Mouse (Mus musculus) kidney, embryonic 14.5 days (tissue): ENCODE measurements around the gene Gm5294. TPM values are rescaled to one million over a fixed set of nuclear protein-coding genes. Genes with fewer than 3 reads are reported as not detected.

ENCODE experiments used
- ATAC-seq: fragments of 200-750 bp; cut with Nextera tagmentation; 2 replicates; pipeline ENCODE4 v1.8.0; 2017; ENCODE audit warnings: moderate number of reproducible peaks, mild to moderate bottlenecking, moderate TSS enrichment, moderate library complexity; ENCODE audit not compliant: low FRiP score, low TSS enrichment
- H3K27ac ChIP-seq: fragments of 300-500 bp; sonication (generic); 2 replicates; pipeline ENCODE4 v1.5.1; 2014; ENCODE audit warnings: low read depth, mild to moderate bottlenecking, low read length, moderate library complexity, mixed read lengths
- H3K27me3 ChIP-seq: fragments of 300-500 bp; sonication (generic); 2 replicates; pipeline ENCODE4 v1.6.1; 2014; ENCODE audit warnings: mild to moderate bottlenecking, low read length; ENCODE audit not compliant: control insufficient read depth, insufficient read depth
- H3K36me3 ChIP-seq: fragments of 300-500 bp; sonication (generic); 2 replicates; pipeline ENCODE4 v1.6.1; 2014; ENCODE audit warnings: low read length, mixed read lengths; ENCODE audit not compliant: control insufficient read depth, insufficient read depth
- H3K4me1 ChIP-seq: fragments of 300-500 bp; sonication (generic); 2 replicates; pipeline ENCODE4 v1.6.1; 2014; ENCODE audit warnings: low read length, mixed read lengths; ENCODE audit not compliant: control insufficient read depth, insufficient read depth
- H3K4me2 ChIP-seq: fragments of 300-500 bp; sonication (generic); replicated peaks from 2 replicates; pipeline ENCODE4 v1.6.1; 2014; ENCODE audit warnings: low read depth, mild to moderate bottlenecking, low read length
- H3K4me3 ChIP-seq: fragments of 300-500 bp; sonication (generic); 2 replicates; pipeline ENCODE4 v1.5.1; 2014; ENCODE audit warnings: mild to moderate bottlenecking, low read length
- H3K9ac ChIP-seq: fragments of 300-500 bp; sonication (generic); 2 replicates; pipeline ENCODE4 v1.6.1; 2014; ENCODE audit warnings: low read depth, mild to moderate bottlenecking, low read length, moderate library complexity
- H3K9me3 ChIP-seq: fragments of 300-500 bp; sonication (generic); 2 replicates; pipeline ENCODE4 v1.6.1; 2016; ENCODE audit warnings: low read length; ENCODE audit not compliant: control insufficient read depth
- WGBS: fragments of 180-500 bp; shearing (Covaris S2); extraction: QIAGEN DNeasy Blood & Tissue Kit; methylation state at CpG from one replicate; pipeline ENCODE4 v1.1.7; 2014; 5-methylcytosine and 5-hydroxymethylcytosine counted together
- polyA plus RNA-seq: library from polyadenylated mRNA; unstranded; fragments of >200 nt; fragmentation: Nextera tagmentation; extraction: Ambion mirVana; gene quantifications from 2 replicates; pipeline ENCODE4 v1.2.1, GENCODE M21; 2014

The Gm5294 gene
- polyA plus RNA-seq, 1 experiment from 2014 or later = not detected

DNA sequence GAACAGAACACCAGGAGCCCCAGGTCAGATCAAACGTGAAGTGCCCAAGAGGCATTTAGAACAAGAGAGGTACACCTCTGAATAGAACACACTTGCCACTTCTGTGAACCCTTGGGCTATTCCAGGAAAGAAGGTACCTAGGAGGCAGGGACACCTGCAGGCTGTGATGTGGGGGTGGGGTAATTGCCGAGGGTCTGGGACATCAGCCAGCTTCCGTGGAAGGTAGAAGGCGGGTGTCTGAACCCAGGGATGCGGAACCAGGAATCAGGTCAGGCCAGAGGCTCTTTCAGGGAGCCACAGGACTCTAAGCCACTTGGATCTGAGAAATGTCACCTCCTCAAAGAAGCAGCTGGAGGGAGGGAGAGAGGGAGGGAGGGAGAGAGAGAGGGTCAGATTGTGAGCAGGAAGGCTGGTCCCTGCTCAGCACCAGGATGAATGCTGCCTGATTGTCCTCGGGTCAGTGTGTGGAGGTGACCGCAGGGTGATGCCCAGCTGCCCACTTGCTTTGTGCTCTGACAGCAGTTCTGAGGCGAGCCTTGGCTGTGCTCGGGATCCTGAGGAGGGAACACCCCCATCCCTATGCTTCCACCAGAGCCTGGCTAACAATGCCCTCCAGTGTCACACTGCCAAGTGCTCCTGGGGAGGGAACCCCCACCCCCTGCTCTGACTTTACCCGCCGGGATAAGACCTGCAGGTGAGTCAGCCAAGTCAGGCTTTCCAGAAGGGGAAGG lies 31.2 kb upstream of the Gm5294 start:
- WGBS = 46% methylated on average over 11 of the region's 11 CpGs
- Histone ChIP-seq H3K27me3 (no peaks in the 10 kb centered on the region), H3K9me3 (no peaks in the 10 kb centered on the region), H3K27ac (peak overlapping the region; percentile 47; the same call in 1 of the 2 replicates), H3K4me1 (peaks cover 8% of the 10 kb centered on the region; the same call in 1 of the 2 replicates), H3K4me3 (no peak overlapping the region), H3K9ac (no peak overlapping the region), H3K36me3 (peaks cover 4% of the 10 kb centered on the region; the same call in 1 of the 2 replicates), H3K4me2 (no peak overlapping the region)
- ATAC-seq = peak; percentile 48

DNA sequence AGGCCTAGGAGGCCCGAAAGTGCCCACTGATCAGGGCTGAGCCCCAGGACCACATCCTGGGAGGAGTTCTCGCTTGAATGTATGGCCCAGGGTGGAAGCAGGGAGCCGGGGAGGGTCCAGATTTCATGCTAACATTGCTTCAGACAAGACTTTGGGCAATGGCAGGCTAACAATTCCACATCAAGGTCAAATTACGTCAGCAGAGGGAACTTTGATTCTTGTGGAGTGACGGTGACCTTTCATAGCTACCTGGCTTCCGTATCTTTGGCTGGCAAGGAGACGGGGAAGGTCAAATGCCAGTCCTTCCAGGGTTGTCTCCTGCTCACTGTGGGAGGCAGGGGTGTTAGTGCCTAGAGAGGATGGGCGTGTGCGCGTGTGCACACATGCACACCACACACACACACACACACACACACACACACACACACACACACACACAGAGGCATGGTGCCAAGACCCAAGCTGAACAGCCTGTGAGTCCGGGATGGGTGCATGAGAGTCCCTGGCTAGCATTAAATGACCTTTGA lies 28.9 kb upstream of the Gm5294 start:
- H3K9me3 ChIP-seq = no peaks in the 10 kb centered on the region
- no peak overlapping the region for H3K4me3 ChIP-seq
- H3K9ac ChIP-seq = no peak overlapping the region
- H3K4me1 ChIP-seq = peaks cover 8% of the 10 kb centered on the region; the same call in 1 of the 2 replicates
- peaks cover 15% of the 10 kb centered on the region; the same call in 1 of the 2 replicates for H3K36me3 ChIP-seq
- WGBS = 79% methylated on average over 11 of the region's 11 CpGs
- no peaks in the 10 kb centered on the region for H3K27me3 ChIP-seq
- H3K4me2 ChIP-seq = no peak overlapping the region
- H3K27ac ChIP-seq = no peak overlapping the region
- no peak for ATAC-seq

DNA sequence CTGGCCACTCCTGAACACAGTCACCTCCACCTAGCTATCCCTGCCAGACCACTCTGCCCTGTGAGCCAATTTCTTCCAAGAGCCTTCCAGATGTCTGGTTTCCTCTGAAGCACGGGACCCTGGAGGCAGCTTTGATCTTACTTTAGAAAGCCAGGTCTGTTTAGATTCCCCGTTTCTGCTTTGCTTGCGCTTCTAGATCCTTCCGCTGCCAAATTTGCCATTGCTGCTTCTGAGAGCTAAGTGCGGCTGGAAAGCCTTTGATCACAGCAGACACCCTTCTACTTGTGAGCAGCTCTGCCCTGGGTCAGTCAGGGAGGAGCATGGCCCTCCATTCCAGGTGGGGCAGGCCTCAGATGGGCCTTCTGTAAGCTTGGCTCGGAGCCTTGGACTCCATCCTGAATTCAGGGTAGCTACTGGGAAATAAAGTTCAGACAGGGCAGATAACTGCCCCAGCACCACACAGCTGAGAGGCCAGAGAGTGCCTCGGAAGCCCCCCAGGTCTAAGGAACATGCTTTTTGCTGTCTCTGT lies 18.2 kb upstream of the Gm5294 start:
- H3K4me3 ChIP-seq = no peak overlapping the region
- no peaks in the 10 kb centered on the region for H3K27me3 ChIP-seq
- peaks cover 10% of the 10 kb centered on the region for H3K36me3 ChIP-seq
- H3K4me1 ChIP-seq = no peaks in the 10 kb centered on the region
- H3K9me3 ChIP-seq = no peaks in the 10 kb centered on the region
- ATAC-seq = no peak
- no peak overlapping the region for H3K27ac ChIP-seq
- H3K9ac ChIP-seq = no peak overlapping the region
- WGBS = 55% methylated on average over 7 of the region's 7 CpGs
- H3K4me2 ChIP-seq = no peak overlapping the region

DNA sequence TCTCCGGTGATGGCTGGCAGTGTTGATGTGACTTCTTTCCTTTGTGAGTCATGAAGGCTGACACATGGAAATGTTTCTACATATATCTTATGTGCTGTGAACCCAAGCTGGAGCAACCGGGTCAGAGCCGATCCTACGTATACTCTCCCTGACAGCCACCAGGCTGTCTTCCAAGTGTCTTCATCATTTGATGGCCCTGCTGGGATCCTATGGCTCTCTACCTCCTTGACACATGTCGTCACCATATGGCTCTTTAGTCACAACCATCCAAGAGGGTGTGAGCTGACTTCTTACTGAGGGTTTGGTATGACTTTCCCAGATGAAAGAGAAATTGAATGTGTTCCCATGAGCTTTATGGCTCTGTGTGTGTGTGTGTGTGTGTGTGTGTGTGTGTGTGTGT lies 15.6 kb upstream of the Gm5294 start:
- 84% methylated on average over 5 of the region's 5 CpGs for WGBS
- Histone ChIP-seq H3K9me3 (no peaks in the 10 kb centered on the region), H3K4me3 (no peak overlapping the region), H3K27ac (no peak overlapping the region), H3K9ac (no peak overlapping the region), H3K36me3 (peaks cover 19% of the 10 kb centered on the region; the same call in 1 of the 2 replicates), H3K4me1 (no peaks in the 10 kb centered on the region), H3K4me2 (no peak overlapping the region), H3K27me3 (no peaks in the 10 kb centered on the region)
- ATAC-seq = no peak

DNA sequence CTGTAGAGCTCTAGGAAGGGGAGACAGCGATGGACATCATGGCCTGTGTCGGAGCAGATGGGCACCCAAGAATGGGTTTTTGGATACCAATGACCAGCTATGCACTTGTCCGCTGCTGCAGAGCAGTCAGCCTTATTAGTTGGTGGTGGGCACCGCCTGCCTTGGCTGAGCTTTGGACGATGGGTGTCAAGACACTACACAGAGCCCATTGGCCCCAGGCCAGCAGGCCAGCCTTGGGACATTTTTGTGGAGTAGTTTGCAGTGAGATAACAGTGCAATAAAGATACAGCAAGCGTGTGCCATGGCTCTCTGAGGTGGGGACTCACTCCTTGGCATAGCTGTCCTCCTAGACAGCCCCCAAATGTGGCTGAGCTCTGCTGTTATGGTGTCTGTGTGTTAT lies 10.1 kb upstream of the Gm5294 start:
- H3K9me3 ChIP-seq = no peaks in the 10 kb centered on the region
- no peak overlapping the region for H3K4me2 ChIP-seq
- no peaks in the 10 kb centered on the region for H3K27me3 ChIP-seq
- ATAC-seq = no peak
- H3K27ac ChIP-seq = no peak overlapping the region
- no peak overlapping the region for H3K9ac ChIP-seq
- H3K4me3 ChIP-seq = no peak overlapping the region
- peaks cover 23% of the 10 kb centered on the region; the same call in 1 of the 2 replicates for H3K36me3 ChIP-seq
- 94% methylated on average over 6 of the region's 6 CpGs for WGBS
- H3K4me1 ChIP-seq = no peaks in the 10 kb centered on the region

DNA sequence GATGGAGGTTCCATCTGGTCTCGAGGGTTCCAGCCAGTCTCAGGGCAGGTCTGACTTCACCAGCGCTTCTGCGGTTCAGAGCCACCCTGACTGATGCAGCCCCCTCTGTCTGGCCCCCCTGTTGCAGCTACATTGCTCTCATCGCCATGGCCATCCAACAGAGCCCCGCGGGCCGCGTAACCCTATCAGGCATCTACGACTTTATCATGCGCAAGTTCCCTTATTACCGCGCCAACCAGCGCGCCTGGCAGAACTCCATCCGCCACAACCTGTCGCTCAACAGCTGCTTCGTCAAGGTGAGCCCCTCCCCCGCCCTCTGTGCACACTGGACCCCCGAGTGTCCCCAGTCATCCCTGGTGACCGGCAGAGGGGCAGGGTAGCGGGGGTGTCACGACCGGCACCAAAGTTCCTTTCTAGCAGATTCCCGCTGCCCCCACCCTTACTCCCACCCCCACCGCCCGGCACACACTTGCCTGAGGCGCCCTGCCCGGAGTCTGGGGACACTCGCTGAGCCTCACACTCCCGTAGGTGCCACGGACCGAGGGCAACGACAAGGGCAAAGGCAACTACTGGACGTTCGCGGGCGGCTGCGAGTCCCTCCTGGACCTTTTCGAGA lies 945 bp downstream of the Gm5294 start:
- Histone ChIP-seq H3K4me3 (peak overlapping the region; percentile 36), H3K4me2 (peak overlapping the region; percentile 53), H3K4me1 (peaks cover 6% of the 10 kb centered on the region), H3K36me3 (no peaks in the 10 kb centered on the region), H3K27ac (no peak overlapping the region), H3K9me3 (no peaks in the 10 kb centered on the region), H3K9ac (0 out of 2 replicates have a peak overlapping the region, but pooled peaks have one; percentile 2), H3K27me3 (peaks cover 41% of the 10 kb centered on the region)
- ATAC-seq = no peak; the same call in 1 of the 2 replicates
- WGBS = 3% methylated on average over 39 of the region's 39 CpGs

DNA sequence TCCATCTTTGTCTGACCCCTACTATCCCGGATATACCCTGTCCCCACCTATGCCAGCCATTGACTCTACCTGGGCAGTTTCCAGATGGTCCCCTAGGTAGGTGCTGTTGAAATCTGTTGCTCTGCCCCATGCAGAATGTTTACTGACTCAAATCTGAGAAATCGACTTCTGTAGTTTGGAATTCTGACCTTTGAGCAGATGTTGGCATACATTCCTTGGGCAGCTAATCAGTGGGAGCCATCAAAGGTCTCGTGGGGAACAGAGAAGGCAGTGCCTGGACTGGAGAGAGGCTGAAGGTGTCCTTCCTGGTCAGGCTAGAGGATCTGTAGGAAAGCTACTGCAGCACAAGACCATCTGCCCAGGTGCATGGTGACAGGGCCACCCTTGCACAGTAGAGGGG lies 5.2 kb downstream of the Gm5294 start:
- Histone ChIP-seq H3K9ac (no peak overlapping the region), H3K36me3 (no peaks in the 10 kb centered on the region), H3K4me1 (peaks cover 6% of the 10 kb centered on the region), H3K27me3 (peaks cover 30% of the 10 kb centered on the region), H3K9me3 (no peaks in the 10 kb centered on the region), H3K4me3 (no peak overlapping the region), H3K4me2 (no peak overlapping the region), H3K27ac (no peak overlapping the region)
- ATAC-seq = no peak
- WGBS = 73% methylated on average over 3 of the region's 3 CpGs

DNA sequence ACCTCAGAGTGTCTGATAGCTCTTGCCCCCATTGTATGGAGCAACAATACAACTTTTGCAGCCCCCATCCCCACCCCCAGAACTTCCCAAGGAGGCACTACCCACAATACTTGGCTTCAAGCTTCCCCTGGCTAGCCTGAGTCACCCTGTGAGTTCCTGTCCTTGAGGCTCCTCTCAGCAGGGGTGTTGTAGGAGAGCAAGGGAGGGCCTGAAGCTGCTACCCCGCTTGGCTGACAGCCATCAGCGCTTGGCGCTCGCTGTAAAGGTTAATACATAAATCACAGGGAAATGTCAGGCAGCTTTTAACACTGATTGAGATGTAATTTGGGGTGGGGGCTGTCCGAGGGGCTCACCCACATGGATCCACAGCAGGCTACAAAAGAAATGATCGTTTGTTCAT lies 13.5 kb downstream of the Gm5294 start:
- Histone ChIP-seq H3K4me3 (no peak overlapping the region), H3K36me3 (no peaks in the 10 kb centered on the region), H3K27me3 (no peaks in the 10 kb centered on the region), H3K4me2 (no peak overlapping the region), H3K9ac (no peak overlapping the region), H3K9me3 (no peaks in the 10 kb centered on the region), H3K27ac (no peak overlapping the region), H3K4me1 (peaks cover 5% of the 10 kb centered on the region; the same call in 1 of the 2 replicates)
- 22% methylated on average over 6 of the region's 6 CpGs for WGBS
- ATAC-seq = no peak

DNA sequence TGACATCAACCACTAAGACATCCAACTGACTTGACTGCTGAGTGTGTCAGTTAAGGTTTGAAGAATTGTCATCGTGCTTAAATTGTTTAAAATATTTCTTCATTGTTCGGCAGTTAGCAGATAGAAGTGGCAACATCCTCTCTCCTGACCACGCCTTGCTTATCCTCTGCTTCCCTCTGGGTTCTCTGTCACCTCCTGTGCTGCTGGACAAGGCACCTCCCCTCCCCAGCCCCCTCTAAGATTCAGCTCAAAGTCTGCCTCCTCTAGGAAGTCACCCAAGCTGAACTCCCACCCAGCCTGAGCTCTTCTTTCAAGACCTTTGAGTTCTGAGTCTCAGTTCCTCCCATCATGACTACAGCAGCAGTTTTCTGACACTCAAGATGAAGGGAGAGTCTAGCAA lies 15.0 kb downstream of the Gm5294 start:
- no peaks in the 10 kb centered on the region for H3K9me3 ChIP-seq

More for the DNA sequence above, 15.0 kb downstream of the Gm5294 start:
- H3K27ac ChIP-seq = no peak overlapping the region
- no peak overlapping the region for H3K4me2 ChIP-seq
- H3K27me3 ChIP-seq = no peaks in the 10 kb centered on the region
- WGBS = 91% methylated on average over 3 of the region's 3 CpGs
- H3K9ac ChIP-seq = no peak overlapping the region
- H3K4me3 ChIP-seq = no peak overlapping the region
- no peaks in the 10 kb centered on the region for H3K36me3 ChIP-seq
- H3K4me1 ChIP-seq = peaks cover 5% of the 10 kb centered on the region; the same call in 1 of the 2 replicates
- no peak for ATAC-seq
